Mouse (Mus musculus) heart, adult 2 months (tissue): ENCODE measurements around the gene F13a1.

ENCODE experiments used
- CTCF ChIP-seq: fragments of 200-600 bp; IDR thresholded peaks from 2 replicates; pipeline ENCODE4 v1.8.1; 2022; ENCODE audit warnings: antibody characterized with exemption, mild to moderate bottlenecking, moderate library complexity
- POLR2A ChIP-seq: fragments of 200-500 bp; IDR thresholded peaks from 2 replicates; pipeline ENCODE4 v1.6.1; 2011; ENCODE audit warnings: mild to moderate bottlenecking, low read depth, low read length, control low read depth; ENCODE audit not compliant: insufficient read depth

GRCm38 (mm10) chr13:36941891-36942290 lies 108.2 kb downstream of the F13a1 start:
- TF ChIP-seq CTCF: no peak
- no peak for TF ChIP-seq POLR2A
